Mouse (Mus musculus) left cerebral cortex, adult 11 months (tissue): Measurements from ENCODE around the gene Fbxl13.

ENCODE experiments used
- DNase-seq: peaks from one replicate; pipeline ENCODE4 v3.0.0; 2022; ENCODE audit warnings: low spot score

The Fbxl13 gene

DNA sequence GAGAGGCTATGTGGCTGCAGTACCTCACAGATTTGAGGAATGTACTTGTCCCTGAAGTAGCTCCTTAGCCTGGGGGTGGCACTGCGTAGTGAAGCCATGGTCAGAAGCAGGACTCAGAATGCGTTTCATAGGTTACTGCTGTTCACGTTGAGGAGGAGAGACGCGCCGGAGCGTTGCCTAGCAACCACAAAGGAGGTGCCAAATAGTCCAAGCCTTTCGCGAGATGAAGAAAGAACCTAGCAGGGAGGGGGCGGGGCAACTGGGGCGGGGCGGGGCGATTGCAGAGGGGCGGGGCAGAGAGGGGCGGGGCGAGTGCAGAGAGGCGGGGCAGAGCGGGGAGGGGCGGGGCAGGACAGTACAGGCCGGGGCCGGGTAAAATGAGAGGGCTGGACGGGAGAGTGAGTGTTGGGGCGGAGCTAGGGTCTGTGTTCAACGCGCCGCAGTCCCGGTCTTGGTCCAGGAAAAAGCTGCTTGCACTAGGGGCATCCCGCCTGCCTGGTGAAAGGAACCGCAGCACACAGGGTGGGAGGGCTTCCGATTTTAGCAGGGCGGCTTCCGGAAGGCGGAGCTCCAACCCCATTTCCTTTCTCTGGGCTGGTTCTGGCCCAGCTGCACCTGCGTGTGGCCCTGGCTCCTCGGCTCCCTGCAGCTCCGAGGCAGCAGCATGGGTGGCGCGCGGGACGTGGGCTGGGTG, at the start of gene Fbxl13, which contains the start of gene Armc10:
Gene Fbxl13 (minus strand): TSS at position 196 of the 694 bp plus-strand sequence.
Gene Armc10 (plus strand): TSS at position 375 of the 694 bp plus-strand sequence.
- peak; percentile 89 for DNase-seq

DNA sequence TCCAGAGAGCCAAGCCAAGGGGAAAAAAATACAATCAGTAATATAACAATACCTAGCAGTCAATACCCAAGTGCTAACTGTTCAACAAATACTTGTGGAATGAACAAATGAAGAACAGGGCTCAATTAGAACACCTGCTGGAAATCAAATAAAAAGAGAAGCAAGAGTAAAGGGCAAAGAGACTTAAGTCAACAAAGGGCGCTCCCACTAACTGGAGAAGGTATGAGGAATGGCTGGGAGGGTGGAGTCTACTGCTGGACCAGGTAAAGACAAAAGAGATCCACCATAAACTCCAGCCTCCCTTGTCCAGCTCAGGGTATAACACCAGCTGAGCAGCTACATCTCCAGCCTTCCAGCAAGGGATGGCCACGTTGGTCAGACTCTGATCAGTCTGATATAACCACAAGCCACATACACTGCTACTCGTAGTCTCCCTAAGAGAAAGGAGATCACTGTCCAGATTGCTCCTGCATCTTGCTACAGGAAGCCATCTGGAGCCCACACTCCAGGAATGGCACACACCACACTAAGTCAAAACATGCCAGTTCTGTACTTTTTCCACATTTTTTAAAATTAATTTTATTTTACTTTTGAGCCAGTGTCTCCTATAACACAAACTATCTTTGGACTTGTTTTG, 49.5 kb upstream of the Fbxl13 start:
- no peak for DNase-seq

DNA sequence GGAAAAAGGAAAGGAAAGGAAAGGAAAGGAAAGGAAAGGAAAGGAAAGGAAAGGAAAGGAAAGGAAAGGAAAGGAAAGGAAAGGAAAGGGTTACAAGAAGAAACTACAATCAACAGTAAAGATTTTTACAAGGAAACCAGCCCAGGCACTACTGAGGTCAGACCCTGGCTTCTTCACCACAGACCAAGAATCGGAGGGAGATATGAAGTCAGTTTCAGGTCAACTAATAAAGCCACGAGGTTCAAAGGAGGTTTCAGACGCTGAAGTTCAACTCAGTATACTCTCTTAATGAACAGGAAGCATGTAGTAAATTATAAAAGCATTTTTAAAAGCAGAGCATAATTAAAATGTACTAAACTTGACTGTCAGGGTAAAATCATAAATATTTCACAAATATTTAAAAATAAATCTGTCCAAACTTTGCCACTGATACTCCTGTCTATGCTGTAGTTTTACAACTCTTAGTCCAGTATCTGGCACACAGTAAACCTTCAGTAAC, 48.0 kb upstream of the Fbxl13 start:
- DNase-seq = no peak

DNA sequence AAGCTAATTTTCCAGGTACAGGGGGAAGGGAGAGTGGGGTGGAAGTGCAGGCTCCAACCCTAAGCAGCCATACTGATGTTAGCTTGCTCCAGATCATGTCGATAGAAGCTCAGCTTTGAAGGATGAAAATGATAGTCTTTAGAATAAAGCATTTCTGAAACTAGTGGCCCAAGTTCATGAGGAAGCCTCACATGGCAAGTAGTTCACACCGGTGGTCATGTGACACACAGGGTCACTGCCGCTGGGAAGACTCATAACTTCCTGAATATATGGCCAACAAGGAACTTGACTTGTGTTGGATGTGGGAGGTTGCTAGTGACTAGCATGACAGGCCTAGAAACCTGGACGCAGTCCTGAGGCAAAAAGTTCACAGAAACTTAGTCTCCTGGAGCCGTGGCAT, 46.8 kb upstream of the Fbxl13 start:
- no peak for DNase-seq

DNA sequence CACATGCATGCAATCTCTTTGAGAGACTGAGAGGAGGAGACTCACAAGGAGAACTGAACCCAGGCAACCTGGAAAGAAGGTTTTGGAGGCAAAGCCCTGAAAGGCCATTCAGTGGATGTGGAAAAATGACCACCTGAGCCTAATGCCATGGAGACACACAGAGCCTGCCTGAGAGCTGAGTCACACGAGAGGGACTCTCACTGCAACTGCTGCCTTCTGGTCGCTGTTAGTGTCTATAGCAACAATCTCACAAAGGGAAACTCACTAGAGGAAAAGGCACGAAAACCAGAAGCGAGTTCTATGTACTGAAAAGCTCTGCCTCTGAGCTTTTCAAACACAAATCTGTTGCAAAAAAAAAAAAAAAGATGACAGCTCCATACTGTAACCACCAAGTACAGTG, 41.6 kb upstream of the Fbxl13 start:
- no peak for DNase-seq

DNA sequence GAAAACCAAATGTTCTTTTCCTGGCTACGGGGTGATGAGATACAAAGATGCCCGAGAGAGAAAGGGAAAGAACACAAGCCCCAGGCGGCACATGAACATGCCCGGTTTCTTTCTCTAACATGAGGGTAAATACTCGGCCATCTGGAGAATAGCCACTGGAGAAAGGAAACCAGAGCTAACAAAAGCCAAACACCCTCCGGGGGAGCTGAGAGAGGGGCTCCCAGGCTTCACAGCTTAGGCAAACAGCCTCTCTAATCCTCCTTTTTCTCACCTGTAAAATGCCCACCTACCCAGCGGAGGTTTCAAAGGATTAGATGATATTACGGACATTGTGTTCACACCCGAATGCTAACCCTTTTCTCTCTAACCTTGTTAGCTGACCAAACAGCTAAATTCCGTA, 39.6 kb upstream of the Fbxl13 start:
- DNase-seq = no peak

DNA sequence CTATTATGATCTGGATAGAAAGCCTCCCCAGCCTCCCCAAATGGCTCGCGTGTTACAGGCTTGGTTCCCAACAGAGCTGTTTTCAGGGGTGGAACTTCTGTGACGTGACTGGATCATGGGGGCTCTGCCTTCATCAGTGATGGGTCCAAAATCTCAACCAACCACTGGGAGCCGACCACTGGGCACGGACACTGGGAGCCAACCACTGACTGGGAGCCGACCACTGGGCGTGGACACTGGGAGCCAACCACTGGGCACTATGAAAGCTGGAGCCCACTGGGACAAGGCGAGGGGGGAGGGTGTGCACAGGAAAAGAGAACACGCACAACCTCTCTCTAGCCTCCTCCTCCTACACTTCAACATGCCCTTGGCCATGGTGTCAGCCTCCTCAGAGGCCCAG, 38.4 kb upstream of the Fbxl13 start:
- DNase-seq = no peak

DNA sequence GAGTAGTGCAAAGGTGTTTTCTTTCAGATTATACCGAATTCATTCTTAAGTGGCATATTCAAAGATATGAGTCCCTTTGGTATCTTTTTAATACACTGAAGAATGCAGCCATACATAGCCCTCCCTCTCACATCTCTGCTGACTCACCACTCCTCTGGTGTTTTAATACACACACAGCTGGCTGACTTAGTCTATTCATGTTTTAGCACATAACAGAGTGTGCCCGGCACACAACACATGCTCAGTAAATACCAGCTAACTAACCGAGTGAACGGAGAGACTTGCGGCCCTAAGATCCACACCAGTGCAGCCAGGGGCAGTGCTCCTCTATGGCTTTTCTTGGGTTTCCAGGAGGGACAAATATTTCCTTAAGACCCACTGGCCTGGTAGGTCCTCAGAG, 35.5 kb upstream of the Fbxl13 start:
- DNase-seq = no peak

DNA sequence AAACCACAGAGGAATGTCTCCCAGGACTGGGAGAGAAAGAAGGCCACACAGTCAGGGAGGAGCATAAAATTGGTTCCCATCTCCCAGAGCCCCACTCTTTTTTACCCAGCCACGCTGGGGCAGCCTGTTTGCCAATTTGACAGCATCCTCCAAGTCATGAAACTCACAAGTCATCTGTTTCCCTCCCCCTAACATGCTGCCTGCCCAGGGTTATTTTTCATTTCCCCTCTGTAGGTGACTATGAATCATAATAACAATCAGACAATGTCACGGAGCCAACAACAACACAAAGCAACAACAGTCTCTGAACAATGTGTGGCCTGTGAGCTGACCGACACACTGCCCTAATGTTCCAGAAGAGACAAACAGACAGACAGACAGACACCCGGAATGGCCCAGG, 34.6 kb upstream of the Fbxl13 start:
- DNase-seq = no peak

DNA sequence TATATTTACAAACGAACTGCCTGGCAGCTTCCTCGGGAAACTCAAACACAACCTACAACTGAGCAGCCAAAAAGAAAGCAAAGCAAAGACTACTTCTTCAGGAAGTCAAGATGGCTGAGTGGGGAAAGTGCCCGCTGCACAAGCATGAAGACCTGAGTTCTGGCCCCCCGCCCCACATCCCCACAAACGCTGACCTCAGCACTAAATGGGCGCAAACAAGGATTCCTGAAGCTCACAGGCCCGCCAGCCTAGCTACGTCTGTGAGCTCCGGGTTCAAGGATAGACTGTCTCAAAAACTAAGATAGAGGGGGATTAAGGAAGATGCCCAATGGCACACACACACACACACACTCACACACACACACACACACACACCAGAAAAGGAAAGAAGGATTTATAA, 32.9 kb upstream of the Fbxl13 start:
- DNase-seq = no peak

DNA sequence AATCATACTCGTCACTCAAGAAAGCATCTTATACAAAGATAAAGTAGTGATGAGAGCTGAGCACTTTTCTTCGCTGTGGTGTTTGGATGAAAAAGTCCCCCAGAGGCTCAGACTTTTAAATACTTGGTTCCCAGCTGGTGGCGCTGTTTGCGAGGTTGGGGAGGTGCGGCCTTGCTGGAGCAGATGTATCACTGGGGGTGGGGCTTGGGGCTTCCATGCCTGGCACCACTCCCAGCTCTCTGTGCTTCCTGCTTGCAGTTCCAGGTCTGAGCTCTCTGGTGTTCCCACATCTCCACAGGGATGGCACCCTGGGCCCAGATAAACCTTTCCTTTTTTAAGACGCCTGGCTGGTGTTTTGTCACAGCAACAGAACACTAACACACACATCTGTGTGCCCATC, 32.5 kb upstream of the Fbxl13 start:
- no peak for DNase-seq

DNA sequence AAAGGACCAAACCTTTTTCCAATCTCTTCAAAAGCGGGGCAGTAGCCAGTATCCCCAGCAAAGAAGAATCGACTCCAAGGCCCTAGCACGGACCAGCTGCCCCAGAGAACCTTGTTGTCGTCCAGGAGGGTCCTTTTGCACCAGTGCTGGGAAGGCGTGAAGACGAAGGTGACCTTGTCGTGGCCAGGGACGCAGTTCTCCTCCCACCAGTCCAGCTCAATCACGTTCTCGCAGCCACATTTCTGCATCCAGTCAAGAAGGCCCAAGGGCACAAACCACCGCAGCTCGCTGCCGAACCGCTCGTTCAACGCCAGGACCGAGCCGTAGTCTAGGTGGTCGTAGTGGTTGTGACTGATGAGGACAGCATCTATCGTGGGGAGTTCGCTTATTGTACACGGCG, 30.1 kb upstream of the Fbxl13 start:
- DNase-seq = no peak

DNA sequence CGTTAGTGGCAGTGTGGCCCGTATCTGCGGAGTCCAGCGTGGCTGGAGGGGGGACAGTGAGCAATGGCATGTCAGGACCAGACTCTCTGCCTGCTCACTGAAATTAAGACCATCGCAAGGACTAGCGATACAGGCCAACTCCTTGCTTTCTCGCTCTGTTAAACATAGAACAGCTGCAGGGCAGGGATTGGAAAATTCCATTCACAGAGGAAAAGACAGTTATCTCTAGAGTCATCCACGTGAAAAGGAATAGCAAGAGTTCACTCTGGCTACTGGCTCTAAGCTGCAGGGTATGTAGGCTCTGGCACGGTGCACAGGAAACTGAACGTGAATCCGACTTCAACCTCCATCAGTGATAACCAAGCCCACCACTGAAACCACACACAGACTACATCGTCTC, 29.6 kb upstream of the Fbxl13 start:
- no peak for DNase-seq

DNA sequence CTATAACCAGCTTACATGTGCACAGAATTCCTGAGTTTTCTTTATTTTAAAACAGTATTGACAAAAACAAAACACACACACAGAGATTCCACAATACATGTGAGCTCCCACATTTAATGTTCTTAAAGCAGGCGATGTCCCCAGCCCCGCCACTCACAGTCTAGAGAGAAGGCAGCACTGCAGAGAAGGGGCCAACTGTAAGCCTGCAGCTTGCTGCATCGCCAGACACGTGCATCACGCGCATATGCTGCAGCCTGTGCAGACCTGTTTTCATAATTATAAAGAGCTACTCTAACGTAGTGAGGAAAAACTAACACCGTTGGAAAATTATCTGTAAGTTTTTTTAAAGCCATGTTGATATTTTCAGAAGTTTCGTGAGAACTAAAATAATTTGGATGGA, 28.3 kb upstream of the Fbxl13 start:
- DNase-seq = no peak

DNA sequence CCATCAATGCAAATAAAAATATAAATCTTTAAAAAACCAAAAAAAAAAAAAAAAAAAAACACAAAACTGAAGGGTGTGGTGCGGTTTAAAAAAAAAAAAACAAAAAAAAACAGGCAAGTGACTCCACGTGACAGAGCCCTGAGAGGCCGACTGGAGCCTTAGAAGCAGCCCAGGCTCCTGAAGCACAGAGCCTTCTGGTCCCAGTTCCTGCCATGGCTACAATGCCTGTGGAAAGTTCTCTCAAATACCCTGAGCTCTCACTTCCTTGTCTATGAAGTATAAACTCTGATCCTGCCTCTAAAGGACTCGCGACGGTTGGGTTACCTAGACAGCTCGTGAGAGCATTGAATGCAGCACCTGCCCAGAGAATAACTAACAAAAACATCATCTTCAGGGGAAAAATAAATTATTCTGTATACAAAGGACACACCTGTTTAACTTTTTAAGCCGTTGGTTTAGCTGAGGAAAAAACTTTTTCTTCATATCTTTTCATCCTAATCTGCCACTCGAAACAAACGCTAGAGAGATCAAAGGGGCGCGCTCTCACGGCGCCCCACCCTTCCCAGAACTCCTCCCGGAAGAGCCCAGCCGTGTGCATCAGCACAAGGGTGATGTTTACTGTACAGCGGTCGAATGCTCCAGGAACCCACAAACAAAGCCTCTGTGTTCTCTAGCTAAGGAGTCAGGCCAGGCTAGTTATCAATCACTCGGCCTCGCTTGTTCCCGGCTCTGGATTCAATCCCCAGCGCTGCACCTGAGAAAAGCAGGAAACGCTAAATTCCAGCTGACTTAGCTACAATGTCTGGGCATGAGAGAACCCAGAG, 27.6 kb upstream of the Fbxl13 start:
- no peak for DNase-seq

DNA sequence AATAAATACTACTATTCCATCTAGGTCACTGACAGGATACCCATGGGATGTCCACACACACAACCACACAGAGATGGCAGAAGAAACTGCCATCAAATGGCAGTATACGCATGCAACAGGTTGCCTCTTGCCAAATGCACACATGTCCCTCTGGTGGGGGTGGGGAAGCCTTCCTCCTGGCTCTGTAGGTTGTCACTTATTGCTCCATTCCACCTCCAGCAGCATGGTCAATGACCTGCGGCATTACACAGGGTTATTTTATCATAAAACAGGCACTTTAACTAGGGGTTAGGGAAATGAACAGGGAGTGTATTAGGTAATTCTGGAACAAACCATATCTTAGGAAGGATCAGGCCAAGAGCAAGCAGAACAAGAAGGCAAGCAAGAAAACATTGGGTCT, 23.9 kb upstream of the Fbxl13 start:
- DNase-seq = no peak

DNA sequence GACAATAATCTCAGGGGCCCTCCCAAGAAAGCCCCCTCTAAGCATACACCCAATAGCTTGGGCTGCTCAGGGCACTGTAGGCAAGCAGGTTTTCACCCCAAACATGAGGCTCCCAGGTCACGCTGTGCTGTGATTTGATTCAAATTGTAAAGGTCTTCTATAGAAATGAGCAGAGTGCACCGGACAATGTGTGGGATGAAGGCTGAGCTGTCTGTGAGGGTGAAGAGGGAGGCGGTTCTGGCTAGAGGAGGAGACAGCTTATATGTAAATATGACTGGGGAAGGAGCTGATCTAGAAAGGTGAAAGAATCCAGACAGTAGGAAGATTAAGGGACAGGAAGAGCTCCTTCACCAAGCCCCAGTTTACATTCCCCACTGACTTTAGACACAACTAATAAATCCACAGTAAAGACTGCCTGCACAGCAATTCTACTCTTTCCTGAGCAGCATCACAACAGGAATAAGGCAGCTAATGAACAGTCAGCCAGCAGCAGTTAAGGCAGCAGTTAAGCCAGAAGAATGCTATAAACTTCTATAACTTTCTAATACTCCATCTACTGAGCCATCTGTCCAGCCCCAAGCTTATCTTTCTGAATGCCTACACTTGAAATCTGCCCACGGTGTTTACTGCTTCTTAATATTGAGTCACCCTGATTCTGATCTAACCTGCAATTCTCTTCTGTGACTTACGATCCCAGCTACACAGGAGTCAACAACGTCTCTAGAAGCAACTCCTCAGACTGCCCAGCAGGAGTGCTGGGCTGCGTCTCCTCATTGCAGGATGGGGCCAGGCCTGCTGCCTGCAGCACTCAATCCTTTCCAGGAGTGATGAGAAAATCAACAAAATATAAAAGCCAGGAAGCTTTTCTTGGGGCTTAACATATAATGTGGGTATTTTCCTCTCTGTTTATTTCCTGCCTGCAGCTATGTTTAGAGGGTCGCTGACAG, 22.0 kb upstream of the Fbxl13 start:
- no peak for DNase-seq

DNA sequence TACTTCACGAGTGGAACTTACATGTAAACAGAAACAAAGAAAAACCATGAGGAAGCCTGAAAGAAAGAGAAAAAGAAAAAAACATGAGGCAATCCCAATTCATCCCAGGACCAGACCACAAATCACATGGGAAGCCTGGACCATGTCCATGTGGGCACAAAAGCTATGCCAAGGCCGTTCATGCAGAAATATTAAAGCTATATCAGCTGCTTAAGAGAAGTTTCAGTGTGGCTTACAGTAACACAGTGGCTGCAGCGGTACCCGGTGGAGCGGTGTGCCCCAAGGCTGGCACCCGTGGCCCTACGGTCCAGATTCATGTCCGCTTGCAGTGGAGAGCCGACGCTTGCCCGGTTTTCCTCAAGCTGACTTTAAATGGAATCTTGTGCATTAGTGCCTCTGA, 17.6 kb upstream of the Fbxl13 start:
- no peak for DNase-seq

DNA sequence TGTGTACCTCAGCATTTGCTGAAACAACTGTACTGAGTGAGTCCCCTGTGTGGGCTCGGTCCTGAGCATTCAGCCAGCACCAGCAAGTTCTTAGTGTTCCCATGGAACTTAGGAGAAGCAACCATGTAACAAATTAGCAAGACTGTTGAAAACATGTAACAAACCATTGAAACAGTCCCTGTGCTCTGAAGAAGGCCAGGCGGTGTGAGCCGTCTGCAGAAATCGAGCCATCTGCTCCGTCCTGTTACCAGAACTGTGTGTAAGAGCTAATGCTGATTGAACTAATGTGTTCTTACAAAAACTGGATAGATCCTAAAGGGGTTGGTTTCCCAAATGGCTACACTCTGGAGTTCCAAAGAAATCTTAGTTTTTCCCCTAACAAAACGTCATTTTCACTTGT, 15.4 kb upstream of the Fbxl13 start:
- DNase-seq = no peak

DNA sequence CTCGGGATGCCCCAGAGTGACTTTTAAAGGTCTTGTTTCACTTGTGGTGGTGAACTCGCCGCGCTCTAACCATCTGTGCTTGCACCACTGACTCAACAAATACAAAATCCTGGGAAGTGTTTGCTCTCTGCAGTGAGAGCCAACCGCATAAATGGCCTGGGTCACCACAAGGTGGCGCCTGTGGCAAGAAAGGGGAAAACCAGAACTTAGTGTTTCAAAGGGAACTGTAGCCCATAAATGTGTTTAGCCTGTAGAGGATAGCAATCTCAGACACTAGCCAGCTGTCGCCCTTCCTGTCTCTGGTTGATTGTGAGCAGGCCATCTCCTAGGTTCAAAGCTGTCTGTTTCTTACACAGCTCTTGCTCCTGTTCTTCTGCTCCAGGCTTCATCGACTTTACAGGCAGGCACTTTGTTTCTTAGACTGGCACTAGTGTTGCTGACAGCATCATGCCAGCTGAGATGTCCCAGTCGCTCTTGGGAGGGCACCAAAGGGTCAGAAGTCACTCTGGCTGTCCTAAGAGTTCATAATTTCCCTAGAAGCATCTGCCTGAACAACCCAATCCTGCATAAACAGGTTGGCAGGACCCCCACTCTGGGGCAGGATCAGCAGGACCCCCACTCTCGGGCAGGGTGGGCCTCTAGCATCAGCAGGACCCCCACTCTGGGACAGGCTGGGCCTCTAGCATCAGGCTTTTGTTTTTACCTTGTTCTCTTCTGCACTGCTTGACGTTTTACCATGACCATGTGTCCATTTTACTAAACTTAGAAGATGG, 13.4 kb upstream of the Fbxl13 start:
- peak; percentile 64 for DNase-seq

DNA sequence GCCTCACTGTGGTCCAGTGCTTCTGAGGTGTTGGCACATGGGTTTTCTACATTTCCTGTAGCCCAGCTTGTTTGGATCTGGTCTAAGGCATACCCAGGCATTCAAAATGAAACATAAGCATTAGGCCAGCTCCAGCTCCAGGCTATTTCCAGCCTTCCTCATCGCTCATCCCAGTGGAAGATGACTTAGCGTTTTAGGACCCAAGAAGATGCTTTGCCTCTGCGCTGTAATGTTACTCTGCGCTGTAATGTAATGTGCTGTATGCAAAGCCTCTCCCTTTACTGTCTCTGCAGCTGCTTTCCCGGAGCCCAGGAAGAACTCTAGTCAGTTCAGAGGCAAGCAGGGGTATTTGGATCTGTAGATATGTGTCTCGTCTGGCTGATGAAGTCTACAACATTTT, 12.6 kb upstream of the Fbxl13 start:
- DNase-seq = no peak
